Mouse (Mus musculus) testis, adult 2 months (tissue): ENCODE results near the gene Atp1b3. TPM values are rescaled to one million over a fixed set of nuclear protein-coding genes. Genes with fewer than 3 reads are reported as not detected.

ENCODE experiments used
- H3K27ac ChIP-seq: fragments of 200-500 bp; 2 replicates; pipeline ENCODE4 v1.5.1; 2012; ENCODE audit warnings: low read depth, low read length; ENCODE audit not compliant: control insufficient read depth, insufficient read depth
- H3K27me3 ChIP-seq: fragments of 200-500 bp; 2 replicates; pipeline ENCODE4 v1.6.1; 2012; ENCODE audit warnings: mild to moderate bottlenecking, low read length, moderate library complexity; ENCODE audit not compliant: control insufficient read depth, insufficient read depth
- H3K36me3 ChIP-seq: fragments of 200-500 bp; 2 replicates; pipeline ENCODE4 v1.6.1; 2012; ENCODE audit warnings: mild to moderate bottlenecking, low read length; ENCODE audit not compliant: control insufficient read depth, insufficient read depth
- H3K4me1 ChIP-seq: fragments of 200-500 bp; 2 replicates; pipeline ENCODE4 v1.6.1; 2012; ENCODE audit warnings: low read length; ENCODE audit not compliant: control insufficient read depth, insufficient read depth
- H3K4me3 ChIP-seq: fragments of 200-500 bp; 2 replicates; pipeline ENCODE4 v1.5.1; 2012; ENCODE audit warnings: low read depth, mild to moderate bottlenecking, low read length, moderate library complexity, mixed read lengths; ENCODE audit not compliant: control insufficient read depth
- CTCF ChIP-seq: fragments of 200-500 bp; IDR thresholded peaks from 2 replicates; pipeline ENCODE4 v1.5.1; 2012; ENCODE audit warnings: low read depth, mild to moderate bottlenecking, inconsistent platforms, low read length, moderate library complexity; ENCODE audit not compliant: control insufficient read depth, insufficient read depth, insufficient replicate concordance
- POLR2A ChIP-seq: fragments of 200-500 bp; IDR thresholded peaks from 2 replicates; pipeline ENCODE4 v1.6.1; 2012; ENCODE audit warnings: low read depth, mild to moderate bottlenecking, inconsistent platforms, low read length, moderate library complexity; ENCODE audit not compliant: control insufficient read depth
- polyA plus RNA-seq: library from polyadenylated mRNA; depleted of rRNA; stranded (reverse); fragments of >200 nt; gene quantifications from 2 replicates; pipeline ENCODE4 v1.2.3, GENCODE M21; 2012; rRNA removed

Atp1b3 gene
- polyA plus RNA-seq, 1 experiment: 306 TPM

- H3K27ac ChIP-seq: no peak overlapping the region
- H3K27me3 ChIP-seq: no peaks in the 10 kb centered on the region
- no peaks in the 10 kb centered on the region for H3K4me1 ChIP-seq
- H3K36me3 ChIP-seq: no peaks in the 10 kb centered on the region
- no peak overlapping the region for H3K4me3 ChIP-seq
- TF ChIP-seq POLR2A: no peak
- TF ChIP-seq CTCF: no peak
These were observed 43.7 kb downstream of the Atp1b3 start for GRCm38 (mm10) chr9:96320551-96320980.

DNA sequence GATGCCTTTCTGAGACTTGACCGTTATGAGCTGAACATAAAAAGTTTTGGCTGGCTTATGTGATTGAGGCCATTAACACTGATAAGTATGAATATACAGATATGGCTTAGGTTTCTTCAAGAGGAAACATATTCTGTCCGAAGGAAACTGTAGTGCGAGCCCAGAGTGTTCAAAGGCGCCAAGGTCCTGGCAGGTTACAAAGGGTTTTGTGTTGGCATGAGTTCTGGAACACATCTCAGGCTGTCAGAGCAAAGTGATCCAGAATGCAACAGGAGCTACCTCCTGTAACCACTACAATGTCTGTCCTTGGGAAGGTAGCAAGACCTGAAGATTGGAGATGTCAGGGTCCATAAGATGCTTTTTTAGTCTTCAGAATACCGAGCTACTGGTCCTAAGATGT is 44.9 kb downstream of the Atp1b3 start:
- Histone ChIP-seq H3K27ac (no peak overlapping the region), H3K4me3 (no peak overlapping the region), H3K4me1 (no peaks in the 10 kb centered on the region), H3K27me3 (no peaks in the 10 kb centered on the region), H3K36me3 (no peaks in the 10 kb centered on the region)
- TF ChIP-seq CTCF (no peak), POLR2A (no peak)

DNA sequence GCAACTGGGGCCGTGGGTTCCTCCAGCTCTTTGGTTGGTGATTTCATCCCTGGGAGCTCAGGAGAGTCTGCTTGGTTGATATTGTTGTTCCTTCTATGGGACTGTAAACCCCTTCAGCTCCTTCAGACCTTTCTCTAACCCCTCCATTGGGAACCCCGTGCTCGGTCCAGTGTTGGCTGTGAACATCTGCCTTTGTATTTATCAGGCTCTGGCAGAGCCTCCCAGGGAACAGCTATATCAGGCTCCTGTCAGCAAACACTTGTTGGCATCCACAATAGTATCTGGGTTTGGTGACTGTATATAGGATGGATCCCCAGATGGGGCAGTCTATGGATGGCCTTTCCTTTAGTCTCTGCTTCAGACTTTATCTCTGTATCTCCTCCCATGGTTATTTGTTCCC is 52.2 kb downstream of the Atp1b3 start:
- H3K36me3 ChIP-seq: no peaks in the 10 kb centered on the region; the same call in 1 of the 2 replicates
- no peak overlapping the region for H3K27ac ChIP-seq
- no peaks in the 10 kb centered on the region for H3K27me3 ChIP-seq
- no peaks in the 10 kb centered on the region for H3K4me1 ChIP-seq
- H3K4me3 ChIP-seq: no peak overlapping the region
- TF ChIP-seq POLR2A (no peak), CTCF (no peak)

DNA sequence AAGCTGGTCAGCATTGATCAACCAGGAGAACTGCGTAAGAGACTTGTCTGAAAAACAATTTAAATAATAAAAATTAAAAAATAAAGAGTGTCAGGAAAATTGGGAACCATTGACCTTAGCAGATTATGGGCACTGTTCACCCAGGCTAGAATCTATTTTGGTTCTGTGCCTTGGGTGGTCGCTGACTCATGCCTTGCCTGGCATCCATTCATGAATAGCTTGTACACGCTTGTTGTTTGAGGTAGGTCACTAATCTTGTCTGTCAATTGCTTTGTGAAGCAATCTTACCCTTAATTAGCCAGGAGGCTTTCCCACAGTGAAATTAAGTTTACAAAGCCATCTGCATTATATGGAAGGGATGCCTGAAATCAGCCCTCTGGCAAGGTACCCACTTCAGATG is 55.4 kb downstream of the Atp1b3 start:
- TF ChIP-seq POLR2A (no peak), CTCF (no peak)
- no peaks in the 10 kb centered on the region for H3K27me3 ChIP-seq
- no peak overlapping the region for H3K4me3 ChIP-seq
- no peaks in the 10 kb centered on the region; the same call in 1 of the 2 replicates for H3K36me3 ChIP-seq
- no peak overlapping the region for H3K27ac ChIP-seq
- H3K4me1 ChIP-seq: no peaks in the 10 kb centered on the region

DNA sequence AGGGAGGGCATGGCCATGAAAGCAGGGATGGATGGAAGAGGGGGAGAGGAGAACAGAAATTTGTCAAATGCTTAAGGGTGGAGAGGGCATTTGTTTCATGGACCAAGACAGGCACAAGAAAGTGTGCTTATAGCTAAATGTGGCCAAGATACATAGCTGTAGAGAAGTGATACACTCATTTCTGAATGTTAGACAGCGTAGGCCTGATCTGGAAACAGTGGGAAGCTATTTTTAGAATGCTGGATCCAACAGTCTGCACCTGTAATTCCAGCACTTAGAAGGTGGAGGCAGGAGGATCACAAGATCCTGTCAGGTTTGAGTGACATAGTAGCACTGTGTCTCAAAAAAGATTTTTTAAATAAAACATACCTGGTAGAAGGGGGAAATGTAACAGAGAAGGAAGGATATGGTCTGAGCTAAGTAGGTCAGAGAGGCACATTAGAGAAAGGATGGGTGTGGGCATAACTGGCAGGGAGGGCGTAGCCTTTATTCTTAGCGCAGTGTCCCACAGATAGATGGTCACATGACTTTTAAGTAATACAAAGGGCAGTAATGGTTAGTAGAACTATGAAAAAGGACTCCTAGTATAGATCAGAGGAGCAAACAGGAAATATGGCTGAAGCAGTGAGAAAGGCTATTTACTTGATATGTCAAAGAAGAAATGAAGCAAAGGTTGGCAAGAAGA is 64.8 kb downstream of the Atp1b3 start:
- no peaks in the 10 kb centered on the region for H3K27me3 ChIP-seq
- no peak overlapping the region for H3K27ac ChIP-seq
- TF ChIP-seq POLR2A (no peak), CTCF (no peak)
- H3K4me1 ChIP-seq: no peaks in the 10 kb centered on the region
- no peaks in the 10 kb centered on the region for H3K36me3 ChIP-seq
- H3K4me3 ChIP-seq: no peak overlapping the region

GRCm38 (mm10) chr9:96292144-96292543 is 72.1 kb downstream of the Atp1b3 start:
- no peak overlapping the region for H3K4me3 ChIP-seq
- TF ChIP-seq POLR2A (no peak), CTCF (no peak)
- no peak overlapping the region for H3K27ac ChIP-seq
- no peaks in the 10 kb centered on the region for H3K4me1 ChIP-seq
- no peaks in the 10 kb centered on the region for H3K27me3 ChIP-seq
- H3K36me3 ChIP-seq: no peaks in the 10 kb centered on the region

DNA sequence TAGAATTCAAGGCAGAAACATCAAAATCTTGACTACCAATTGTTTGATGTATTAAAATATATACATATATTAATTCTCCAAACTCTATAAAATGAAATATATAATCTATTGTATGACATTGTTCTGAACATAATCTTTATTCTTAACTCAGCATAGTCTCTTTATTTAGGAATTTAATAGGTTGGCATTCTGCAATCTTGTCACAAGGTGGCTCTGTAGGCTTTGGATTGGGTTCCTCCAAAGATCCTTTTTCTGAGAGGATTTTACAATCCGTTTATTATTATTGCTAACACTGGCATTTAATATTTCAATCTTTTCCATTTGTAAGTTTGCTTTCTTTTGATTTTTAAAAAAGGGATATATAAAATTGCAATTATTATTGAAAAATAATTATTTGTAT is 79.3 kb downstream of the Atp1b3 start:
- TF ChIP-seq CTCF (no peak), POLR2A (no peak)
- H3K27ac ChIP-seq: no peak overlapping the region
- H3K4me1 ChIP-seq: no peaks in the 10 kb centered on the region
- no peaks in the 10 kb centered on the region for H3K27me3 ChIP-seq
- H3K36me3 ChIP-seq: no peaks in the 10 kb centered on the region
- H3K4me3 ChIP-seq: no peak overlapping the region

Other genes with a start within 250 kb of the Atp1b3 start
- 2.6 and 3.3 TPM in 2 replicates for gene Gk5, start 245.1 kb downstream of the Atp1b3 start, polyA plus RNA-seq
- 5.9 TPM in 2 replicates for gene Tfdp2, start 168.2 kb downstream of the Atp1b3 start, polyA plus RNA-seq
- gene Rnf7, start 114.2 kb upstream of the Atp1b3 start, polyA plus RNA-seq: 321 and 364 TPM in 2 replicates
- 8.7 and 9.3 TPM in 2 replicates for gene Gm28729, start 160.8 kb upstream of the Atp1b3 start, polyA plus RNA-seq